Mouse (Mus musculus) heart, postnatal 10 days (tissue): Measurements from ENCODE around the gene Cd55b. TPM values are rescaled to one million over a fixed set of nuclear protein-coding genes. Genes with fewer than 3 reads are reported as not detected.
"Not testable (repeated sequence)": the region's sequence is repeated elsewhere in the genome, so short reads cannot be mapped to it uniquely, and the experiment has no call there.

Source experiments
- DNase-seq, 2 experiments: peaks; one replicate each; pipeline ENCODE4 v3.0.0; 2021
- intact Hi-C: fragments of 180-260 bp; cut with DNase I; formaldehyde crosslinking; loops from one replicate; pipeline ENCODE4 v1.15.1; 2025
- total RNA-seq, 2 experiments: library from RNA; stranded (reverse); gene quantifications; 2 replicates each; pipeline ENCODE4 v1.2.3; 2021

Cd55b gene
- total RNA-seq: under 1 TPM in 1 of 2 experiments, not detected in 1; 0.35 TPM

DNA sequence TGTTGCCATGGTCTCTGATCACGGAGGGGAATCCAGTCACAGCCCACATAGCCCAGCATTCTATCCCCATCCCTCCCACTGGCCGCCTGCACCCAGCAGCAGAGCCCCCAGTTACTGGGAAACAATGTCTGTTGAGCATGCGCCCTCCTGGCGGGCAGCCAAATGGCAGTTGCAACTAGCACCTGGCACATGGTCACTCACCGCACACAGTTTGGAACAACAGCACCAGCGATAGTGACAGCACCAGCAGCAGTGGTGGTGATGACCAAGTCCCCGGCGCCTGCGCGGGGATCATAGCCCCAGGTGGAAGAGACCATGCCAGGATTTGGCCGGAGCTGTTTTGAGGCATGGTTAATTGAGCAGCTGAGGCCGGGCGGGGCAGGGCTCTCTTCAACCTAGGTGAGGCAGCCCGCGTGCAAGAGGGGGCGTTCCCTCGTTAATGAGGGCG lies at the start of gene Cd55b:
Cd55b (minus strand) TSS at position 346 of the 448 bp plus-strand sequence.
- intact Hi-C loops: no loop called here
- DNase-seq: peak; percentile 29 to 35

DNA sequence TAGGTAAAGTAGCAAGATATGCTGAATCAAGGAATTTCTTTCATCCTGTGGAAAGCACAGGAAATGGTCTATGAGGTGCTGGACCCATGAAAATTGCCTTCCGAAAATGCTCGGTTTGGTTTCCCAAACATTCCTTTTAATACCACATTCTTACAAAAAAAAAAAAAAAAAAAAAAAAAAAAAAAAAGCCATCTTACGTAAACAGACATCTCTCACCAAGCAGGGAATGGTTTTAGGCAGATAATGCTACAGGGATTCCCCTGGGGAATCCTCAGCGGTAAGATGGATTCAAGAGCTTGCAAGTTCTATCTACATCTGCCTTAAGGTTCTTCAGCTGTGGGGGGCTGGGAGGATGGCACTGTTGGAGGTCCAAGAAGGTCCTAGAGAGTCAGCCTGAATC lies 47.3 kb upstream of the Cd55b start:
- no peak for DNase-seq
- intact Hi-C loops: no loop called here

DNA sequence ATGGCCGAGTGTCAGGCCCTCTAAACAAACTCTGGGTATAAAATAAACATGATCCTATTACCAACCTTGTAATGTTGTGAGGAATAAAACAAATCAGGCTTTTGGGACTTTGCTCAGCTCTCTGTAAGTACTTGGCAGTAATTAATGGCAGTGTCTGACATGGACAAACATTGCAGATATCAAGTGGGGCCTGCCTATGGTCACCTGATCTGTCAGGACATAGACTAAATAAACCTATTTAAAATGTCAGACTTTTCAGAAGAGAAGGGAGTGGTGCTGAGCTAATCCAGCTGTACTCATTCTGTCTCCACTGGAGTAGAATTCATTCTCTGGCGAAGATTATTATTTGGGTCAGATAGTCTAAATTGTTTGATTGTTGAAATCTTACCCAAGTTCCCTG lies 44.6 kb upstream of the Cd55b start:
- peak in 1 of 2 experiments; percentile 2 for DNase-seq
- intact Hi-C loops: no loop called here

DNA sequence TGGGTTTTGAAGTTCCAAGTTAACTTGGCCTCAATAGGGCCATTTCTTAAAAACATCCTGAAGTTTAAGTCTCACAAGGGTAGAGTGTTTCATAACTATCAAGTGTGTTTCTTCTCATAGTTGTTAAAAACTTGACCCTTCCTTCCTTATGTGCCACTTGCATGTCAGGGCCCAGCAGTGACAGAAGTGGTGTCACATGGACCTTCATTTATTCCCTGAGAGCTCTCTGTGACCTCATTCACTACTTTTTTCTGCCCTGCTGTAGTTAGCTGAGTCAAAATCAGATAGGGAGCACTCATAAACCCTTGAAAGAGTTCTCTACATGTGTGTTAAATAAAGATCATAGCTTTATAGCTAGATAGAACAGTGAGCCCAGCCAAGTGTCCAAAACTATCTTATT lies 41.4 kb upstream of the Cd55b start:
- DNase-seq: no peak
- intact Hi-C loops: no loop called here

DNA sequence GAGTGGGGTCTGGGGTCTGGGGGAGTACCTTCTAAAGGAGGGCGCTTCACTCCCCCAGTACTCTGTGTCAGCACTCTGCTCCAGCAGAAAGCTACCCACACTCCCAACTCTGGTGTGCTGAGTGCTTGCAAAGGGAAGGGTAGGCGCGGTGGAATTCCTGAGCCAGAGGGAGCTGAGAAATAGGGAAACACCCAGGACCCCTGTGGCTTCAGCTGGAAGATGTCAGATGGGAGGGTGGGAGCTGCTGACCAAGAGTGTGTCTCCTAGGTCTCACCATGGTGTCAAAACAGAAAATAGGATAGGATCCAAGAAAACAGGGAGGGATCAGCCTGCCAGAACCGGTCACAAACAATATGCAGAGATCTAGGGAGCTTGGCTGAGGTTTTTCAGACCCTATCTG lies 40.1 kb upstream of the Cd55b start:
- intact Hi-C loops: loop anchor here (2.0 kb wide), 1 partner anchor 50 kb away; no protein-coding TSS in a partner anchor
- no peak for DNase-seq

DNA sequence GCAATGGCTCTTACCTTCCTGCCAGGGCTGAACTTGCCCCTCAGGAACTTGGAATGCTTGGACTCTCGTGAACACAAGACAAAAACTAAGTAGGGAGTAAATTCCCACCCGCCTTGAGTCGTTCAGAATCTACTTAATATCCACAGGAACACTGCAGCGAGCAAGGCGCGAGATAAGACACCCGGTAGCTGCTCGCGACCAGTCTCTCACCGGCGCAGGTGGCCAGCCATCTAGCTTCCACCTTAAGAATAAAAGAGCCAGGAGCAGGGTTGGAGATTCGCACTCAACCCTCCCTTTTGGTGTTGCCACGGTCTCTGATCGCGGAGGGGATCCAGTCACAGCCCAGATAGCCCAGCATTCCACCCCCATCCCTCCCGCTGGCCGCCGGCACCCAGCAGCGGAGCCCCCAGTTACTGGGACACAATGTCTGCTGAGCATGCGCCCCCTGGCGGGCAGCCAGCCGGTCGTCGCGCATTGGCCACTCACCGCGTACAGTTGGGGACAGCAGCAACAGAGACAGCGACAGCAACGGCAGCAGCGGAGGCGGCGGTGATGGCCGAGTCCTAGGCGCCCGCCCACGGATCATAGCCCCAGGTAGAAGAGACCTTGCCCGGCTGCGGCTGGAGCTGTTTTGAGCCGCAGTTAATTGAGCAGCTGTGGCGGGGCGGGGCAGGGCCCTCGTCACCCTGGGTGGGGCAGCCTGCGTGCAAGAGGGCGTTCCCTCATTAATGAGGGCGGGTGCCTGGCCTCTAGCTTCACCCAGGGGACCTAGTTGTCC lies 39.5 kb upstream of the Cd55b start, which contains the start of gene Cd55:
Cd55 (minus strand) TSS at position 661 of the 778 bp plus-strand sequence.
- peak; percentile 91 for DNase-seq
- intact Hi-C loops: loop anchor here (2.0 kb wide), 1 partner anchor 51 kb away; no protein-coding TSS in a partner anchor

DNA sequence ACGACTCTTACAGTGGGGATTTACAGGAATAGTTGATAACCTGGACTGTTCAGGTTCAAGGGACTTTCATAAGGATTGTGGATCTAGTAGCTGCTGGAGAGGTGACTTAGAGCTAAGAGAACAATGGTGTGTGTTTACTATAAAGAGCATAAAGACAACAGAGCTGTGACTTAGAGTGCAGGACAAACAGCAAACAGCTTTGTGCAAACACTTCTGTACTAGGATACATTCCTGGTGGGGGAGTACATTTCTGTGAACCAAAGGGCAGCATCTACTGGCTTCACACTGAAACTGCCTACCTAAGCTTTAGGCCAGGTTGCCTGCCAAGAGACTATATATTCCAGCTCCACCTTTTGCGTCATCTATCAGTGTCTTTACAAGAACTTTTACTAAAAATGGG lies 32.3 kb upstream of the Cd55b start:
- intact Hi-C loops: no loop called here
- DNase-seq: no peak

DNA sequence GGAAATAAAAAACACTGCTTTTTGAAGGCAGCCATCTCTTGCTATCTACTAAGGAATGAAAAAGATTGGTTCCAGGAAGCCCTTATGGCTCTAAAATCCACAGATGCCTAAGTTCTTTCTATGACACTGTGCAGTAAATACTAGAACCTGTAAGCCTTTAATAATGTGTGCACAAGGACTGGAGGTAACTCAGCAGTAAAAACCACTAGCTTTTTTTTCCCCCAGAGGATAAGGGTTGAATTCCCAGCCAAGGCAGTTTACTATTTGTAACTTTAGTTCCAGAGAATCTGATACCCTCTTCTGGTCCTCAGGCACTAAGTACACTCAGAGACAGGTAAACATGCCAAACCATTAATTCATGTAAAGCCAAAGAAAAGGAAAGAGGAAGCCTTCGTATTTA lies 20.1 kb upstream of the Cd55b start:
- intact Hi-C loops, DNase-seq: not testable (repeated sequence)

DNA sequence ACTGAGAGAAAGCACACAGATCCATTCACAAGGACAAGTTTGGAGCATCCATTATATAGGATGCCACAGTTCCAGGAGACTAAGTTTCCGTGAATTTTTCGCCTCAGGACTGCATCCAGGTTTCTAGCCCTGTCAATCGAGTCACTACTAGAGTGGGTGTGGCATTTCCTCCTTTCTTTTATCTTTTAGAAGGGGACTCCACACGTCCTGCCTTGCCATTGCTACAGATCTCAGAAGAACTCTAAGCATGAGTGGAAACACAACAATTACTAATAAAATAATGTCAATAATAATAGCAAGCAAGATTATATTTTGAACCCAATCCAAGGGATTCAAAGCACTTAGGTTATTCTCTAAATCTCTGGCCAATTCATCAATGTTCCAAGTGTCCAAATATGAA lies 8.1 kb upstream of the Cd55b start:
- DNase-seq: no peak
- intact Hi-C loops: no loop called here

DNA sequence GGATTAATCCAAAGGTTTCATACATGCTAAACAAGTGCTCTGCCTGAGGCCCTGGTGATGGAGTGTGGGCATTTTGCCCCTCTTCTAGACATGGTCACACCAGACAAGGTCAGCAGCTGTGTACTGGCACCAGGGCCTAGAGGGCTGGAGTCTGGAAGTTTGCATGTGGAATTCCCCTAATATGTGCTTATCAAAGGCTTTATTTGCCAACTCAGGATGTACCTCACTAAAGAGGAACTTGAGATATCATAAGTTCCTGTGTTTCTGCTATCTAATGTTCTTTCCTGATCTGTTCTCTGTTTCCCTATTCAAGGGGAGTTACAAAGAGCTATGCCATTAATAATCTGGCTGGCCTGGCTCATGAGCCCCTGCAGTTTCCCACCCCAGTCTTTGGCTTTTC lies 5.9 kb upstream of the Cd55b start:
- intact Hi-C loops: not testable (repeated sequence)
- DNase-seq: peak in 1 of 2 experiments; percentile 3

DNA sequence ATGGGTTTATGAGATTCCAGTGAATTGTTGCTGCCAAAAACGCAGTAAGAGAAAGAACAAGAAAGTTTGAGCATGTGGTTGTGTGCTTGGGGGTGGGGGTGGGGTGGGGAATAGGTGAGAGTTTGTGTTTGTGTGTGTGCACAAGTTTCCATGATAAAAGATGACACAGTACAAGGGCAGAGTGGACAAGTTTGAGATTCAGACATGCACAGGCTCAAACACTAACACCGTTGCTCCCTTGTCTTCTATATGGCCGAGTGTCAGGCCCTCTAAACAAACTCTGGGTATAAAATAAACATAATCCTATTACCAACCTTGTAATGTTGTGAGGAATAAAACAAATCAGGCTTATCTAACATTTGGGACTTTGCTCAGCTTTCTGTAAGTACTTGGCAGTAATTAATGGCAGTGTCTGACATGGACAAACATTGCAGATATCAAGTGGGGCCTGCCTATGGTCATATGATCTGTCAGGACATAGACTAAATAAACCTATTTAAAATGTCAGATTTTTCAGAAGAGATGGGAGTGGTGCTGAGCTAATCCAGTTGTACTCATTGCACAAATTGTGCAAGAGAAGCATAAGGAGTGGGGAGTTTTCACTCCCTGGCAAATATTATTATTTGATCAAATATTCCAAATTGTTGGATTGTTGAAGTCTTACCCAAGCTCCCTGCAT lies 4.5 kb upstream of the Cd55b start:
- intact Hi-C loops, DNase-seq: not testable (repeated sequence)

DNA sequence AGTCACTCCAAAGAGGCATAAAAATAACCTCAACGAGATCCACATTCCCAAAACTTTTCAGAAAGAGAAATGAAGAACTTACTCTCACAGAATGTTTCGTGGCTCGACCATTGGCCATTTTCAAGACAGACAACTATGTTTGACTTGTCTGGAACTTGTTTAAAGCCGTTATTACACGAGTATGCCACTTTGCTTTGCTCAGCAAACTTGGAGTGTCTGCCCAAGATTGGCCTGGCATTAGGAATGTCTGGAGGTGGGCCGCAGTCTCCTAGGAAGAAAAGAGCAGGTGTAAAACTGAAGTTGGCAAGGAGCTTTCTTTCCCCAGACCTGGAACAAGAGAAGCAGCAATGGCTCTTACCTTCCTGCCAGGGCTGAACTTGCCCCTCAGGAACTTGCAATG lies 776 bp downstream of the Cd55b start:
- DNase-seq, intact Hi-C loops: not testable (repeated sequence)

DNA sequence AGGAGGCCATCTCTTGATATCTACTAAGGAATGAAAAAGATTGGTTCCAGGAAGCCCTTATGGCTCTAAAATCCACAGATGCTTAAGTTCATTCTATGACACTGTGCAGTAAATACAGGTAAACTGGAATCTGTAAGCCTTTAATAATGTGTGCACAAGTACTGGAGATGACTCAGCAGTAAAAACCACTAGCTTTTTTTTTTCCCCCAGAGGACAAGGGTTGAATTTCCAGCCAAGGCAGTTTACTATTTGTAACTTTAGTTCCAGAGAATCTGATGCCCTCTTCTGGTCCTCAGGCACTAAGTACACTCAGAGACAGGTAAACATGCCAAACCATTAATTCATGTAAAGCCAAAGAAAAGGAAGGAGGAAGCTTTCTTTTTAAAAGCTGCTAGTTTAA lies 25.7 kb downstream of the Cd55b start:
- DNase-seq, intact Hi-C loops: not testable (repeated sequence)

DNA sequence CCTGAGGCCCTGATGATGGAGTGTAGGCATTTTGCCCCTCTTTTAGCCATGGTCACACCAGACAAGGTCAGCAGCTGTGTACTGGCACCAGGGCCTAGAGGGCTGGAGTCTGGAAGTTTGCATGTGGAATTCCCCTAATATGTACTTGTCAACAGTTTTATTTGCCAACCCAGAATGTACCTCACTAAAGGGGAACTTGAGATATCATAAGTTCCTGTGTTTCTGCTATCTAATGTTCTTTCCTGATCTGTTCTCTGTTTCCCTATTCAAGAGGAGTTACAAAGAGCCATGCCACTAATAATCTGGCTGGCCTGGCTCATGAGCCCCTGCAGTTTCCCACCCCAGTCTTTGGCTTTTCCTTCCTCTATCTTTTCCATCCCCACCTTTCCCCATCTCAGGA lies 35.5 kb downstream of the Cd55b start:
- DNase-seq, intact Hi-C loops: not testable (repeated sequence)

DNA sequence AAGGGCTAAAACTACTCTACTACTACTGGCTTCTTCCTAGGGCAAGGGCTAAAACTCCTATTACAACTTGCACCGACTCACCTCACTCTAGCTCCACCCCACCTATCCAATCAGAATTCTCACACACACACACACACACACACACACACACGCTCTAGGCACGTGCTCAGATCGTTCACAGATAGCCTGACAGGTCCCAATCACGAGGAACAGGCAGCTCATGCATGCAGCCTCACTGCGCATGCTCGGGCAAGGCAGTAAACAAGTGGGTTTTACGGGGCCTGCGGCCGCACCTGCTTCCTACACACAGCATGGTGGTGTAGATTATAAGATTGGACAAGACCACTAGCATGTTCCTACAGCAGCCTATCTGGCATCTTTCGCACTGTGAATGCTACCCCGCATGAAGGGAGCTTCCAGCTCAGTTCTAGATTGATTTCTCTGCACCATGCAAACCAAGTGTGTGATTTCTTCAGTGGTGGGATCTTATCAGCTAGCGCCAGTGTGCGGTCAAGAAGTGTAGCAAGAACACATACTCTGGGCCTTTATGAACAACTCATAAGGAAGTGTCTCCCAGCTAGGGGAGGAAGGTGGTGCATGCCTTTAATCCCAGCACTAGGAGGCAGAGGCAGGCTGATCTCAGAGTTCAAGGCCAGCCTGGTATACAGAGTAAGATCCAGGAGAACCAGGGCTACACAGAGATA lies 44.9 kb downstream of the Cd55b start:
- intact Hi-C loops: no loop called here
- DNase-seq: no peak

DNA sequence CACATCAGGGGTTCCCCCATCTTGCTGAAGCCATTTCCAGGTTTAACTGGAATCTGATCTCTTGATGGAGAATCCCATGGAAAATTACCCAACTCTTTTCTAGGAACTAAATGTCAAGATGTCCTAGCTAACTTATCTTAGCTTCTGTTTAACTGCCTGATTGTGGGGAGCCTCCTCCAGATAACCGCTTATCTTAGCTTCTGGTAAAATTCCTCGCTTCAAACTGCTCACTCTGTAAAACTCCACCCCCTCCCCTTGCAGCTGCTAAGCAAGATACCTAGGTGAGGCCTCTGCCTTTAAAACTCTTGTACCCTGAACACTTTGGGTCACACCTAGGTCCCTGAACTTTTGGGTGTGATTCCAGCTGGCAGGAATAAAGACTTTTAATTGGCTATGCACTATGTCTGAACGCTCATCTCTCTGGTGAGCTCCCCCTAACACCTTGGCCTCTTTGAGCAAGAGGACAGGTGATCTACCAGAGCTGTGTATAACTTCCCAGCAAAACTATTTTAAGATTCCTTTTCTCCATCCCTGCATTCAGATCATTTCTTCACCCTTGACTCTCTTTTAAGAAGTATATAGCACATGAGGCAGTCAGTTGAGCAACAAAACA lies 48.5 kb downstream of the Cd55b start:
- intact Hi-C loops: loop anchor here (5.0 kb wide), 1 partner anchor 532 kb away; no protein-coding TSS in a partner anchor
- DNase-seq: no peak

DNA sequence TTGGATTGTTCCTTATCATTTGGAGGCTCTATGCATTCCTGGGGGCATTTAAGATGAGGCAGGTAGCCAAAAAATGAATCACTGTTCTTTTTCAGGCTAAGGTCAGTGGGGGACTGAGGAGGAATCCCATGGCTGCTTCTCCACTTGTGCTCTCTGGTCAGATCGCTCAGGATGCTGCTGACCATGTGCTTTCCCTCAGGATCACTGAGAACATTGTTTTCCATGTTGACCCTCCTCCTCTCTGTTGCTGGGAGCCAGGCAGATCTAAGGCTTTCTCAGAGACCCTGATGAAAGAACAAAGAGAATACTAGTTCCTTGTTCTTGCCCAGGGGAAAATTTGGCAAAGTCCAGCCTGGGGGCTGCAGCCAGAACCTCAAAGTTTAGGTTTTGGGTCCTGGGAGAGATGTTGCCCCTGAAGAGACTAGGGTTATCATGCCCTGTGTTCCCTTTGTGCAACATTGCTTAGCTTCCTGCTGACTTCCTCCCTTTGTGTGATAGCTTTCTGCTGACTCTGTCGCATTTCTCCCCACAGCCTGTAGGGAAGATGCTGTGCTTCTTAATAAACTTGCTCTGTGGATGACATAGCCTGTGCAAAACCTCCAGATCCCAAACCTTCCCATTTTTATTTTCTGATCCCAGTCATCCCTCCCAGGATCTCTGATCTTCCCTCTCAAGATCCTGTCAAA lies 49.3 kb downstream of the Cd55b start:
- intact Hi-C loops: loop anchor here (2.0 to 5.0 kb wide), 2 partner anchors 531 to 1499 kb away; no protein-coding TSS in a partner anchor
- peak; percentile 15 to 28 for DNase-seq

DNA sequence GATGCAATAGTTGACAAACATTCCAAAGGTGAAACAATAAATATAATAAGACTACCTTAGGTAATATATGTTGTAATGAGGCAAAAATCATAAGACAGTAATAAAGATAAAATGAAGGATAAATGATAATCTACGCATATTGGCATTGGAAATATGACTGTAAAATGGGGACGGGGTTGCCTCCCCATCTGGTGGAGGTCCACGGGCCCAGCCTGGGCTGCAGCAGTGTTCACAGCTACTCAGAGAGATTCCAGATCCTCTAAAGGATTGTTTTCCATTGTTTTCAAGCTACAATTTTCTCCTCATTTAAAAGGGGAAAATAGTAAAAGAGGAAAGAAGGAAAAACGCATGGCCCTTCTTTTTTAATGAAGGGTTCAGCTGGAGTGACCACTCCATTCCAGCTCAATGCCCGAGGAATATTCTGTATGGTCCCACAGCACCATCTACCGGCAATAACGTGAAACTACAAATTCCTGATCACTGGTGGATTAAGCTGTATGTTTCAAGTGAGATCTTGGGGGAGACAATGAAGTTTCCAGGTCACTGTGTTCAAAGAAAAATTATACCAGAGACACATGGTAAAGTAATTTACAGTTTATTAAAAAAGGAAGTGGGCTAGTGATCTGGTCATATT lies 50.8 kb downstream of the Cd55b start:
- intact Hi-C loops: loop anchor here (2.0 to 5.0 kb wide), 2 partner anchors 530 to 1497 kb away; no protein-coding TSS in a partner anchor
- DNase-seq: peak; percentile 73 to 79

DNA sequence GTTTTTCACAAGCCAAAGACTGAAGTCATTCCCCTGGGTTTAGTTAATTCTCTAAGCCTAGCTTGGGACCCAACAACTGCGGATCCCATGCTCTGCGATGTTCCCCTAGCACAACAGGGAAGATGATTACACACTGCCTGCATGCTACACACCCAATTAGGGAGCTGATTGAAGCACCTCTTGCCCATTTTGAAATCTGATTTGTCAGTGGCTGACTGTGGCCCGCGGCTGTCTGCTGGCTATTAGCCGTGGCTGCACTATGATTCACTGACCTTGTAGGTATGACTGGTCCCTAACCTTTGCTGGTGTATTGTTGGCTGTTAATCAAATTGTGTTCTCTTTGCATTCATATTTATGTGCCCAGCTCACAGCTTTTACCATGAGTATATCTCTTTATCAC lies 51.5 kb downstream of the Cd55b start:
- DNase-seq: no peak
- intact Hi-C loops: loop anchor here (5.0 kb wide), 1 partner anchor 529 kb away; no protein-coding TSS in a partner anchor
